Mouse (Mus musculus): Measurements from ENCODE around the gene Ifngr1.
"Not testable (repeated sequence)": the region's sequence is repeated elsewhere in the genome, so short reads cannot be mapped to it uniquely, and the experiment has no call there.

Ifngr1 gene

DNA sequence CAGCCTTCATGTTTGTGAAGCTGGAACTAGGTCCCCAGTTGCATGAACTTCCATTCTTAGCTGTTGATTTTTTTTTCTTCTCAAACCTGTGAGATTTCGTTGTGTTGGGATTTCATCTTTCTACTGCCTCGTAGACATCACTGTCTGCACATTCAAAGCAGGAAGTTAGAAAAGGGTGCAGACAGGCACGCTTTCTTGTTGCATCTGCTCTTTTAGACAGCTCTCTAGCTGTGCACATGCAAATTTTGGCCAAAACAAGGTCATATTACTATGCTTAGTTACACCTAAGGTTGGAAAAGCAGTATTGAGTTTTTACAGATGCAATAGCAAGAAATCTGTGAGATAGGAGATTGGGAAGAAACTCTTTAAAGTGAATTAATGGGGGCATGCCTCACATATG lies 4.5 kb upstream of the Ifngr1 start:
- DNase-seq (ENCODE audit: low read depth), result no peak

DNA sequence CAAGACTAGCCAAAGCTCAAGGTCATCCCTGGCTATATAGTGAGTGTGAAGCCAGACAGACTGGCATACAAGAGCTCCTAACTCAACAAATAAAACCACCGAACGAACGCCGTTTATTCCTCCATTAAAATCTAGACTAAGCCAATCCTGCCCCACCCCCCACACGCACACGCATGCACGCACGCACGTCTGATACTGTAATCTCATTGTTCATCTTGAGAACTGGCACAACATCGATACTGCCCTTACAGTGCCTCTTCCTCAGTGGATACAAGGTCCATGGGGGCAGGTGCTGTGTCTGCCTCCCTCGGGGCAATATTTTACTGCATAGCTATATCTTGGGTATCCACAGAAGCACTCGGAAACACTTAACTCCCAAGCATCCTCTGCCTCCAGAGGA lies 2.1 kb upstream of the Ifngr1 start:
- no peak for DNase-seq (ENCODE audit: low read depth)

DNA sequence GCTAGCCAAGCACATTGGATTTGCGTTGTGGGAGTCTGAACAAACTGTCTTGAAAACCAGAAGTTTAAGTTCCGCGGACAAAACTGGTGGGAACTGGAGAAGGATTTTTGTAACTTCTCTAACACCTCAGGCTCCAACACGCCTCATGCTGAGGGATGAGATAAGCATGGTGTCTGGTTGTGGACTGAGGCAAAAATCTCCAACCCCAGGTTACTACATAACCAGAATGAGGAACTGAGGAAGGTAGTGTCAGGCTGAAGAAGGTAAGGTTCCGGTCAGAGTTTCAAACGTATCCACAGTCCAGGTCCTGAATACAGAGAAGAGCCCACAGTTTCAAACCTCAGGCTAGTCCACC lies 486 bp upstream of the Ifngr1 start:
- no peak for DNase-seq (ENCODE audit: low read depth)

DNA sequence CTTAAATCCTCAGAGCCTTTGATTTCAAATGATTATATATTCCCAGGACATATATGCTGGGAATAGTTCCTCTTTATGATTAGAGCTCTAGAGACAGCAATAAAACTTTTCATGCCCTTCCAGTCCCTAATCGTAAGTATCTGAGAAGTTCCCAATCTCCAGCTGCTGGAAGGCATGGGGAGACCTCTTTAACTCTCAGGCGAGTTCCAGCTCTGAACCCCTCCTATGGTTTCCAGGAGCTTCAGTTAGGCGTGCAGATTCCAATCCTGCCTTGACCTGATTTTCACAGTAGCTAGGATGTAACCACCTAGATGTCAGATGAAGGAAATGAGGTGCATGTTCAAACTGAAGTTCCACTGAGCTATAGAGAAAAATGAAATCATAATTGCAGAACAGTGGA lies 807 bp downstream of the Ifngr1 start:
- no peak for DNase-seq (ENCODE audit: low read depth)

DNA sequence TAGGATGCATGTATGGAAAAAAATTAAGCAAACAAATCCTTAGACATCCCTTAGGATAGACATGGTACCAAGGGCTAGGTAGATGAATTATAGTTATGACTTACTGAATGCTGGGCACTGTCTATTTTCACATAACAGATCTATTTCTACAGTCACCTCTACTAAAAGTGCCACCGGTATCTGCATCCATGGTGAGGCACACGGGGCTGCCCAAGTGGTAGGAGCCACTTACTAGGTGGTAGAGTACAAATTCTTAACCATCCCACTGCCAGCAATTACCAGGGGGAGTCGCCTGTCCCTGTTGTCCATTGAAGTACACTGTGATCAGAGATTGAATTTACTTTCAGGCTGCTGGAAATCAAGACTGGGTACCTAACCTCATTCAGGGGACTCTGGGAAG lies 1.5 kb downstream of the Ifngr1 start:
- DNase-seq (ENCODE audit: low read depth), result no peak

DNA sequence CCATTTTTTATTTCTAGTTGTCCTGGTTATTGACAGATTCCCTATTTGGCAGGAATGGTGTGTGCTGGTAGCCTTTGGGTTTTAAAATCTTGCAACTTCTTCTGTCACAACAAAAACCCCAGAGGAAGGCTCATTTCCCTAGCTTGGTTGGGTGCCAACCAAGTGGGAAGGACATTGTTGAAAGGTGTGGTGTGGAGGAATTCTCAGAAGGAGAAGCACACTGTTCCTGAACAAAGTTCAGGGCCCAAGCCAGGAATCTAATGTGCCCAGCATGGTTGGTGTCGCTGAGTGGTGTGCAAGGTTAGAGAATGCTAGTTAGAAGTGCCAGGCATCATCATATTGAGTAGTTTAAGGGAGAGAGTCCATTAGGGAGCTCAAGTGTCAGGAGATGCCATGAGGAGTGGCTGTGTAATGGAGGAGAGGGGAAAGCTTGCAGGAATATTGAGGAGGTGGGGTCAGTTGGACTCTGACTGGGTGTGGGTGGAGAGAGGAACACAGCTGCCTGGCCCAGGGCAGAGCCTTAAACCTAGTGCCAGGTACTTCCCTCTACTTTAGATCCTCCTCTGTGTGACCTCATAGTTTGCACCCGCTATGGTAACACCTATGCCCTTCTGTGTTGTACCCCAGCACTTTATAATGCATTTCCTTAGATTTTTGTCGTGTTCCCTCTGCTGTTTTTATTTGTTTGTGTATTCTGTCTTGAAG lies 2.6 kb downstream of the Ifngr1 start:
- DNase-seq (ENCODE audit: low read depth), result no peak

DNA sequence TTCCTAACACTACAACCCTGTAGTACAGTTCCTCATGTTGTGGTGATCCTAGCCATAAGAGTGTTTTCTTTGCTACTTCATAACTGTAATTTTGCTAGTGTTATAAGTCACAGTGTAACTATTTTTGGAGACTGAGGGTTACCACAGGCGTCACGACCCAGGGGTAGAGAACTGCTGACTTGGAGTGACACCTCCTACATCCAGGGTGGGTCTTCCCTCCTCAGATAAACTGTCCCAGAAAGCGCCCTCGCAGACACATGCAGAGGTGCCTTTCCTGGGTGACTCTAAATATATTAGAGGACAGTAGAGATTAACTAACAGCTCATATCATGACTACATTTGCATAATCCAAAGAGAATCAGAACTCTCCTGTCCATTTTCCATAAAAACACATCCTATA lies 5.1 kb downstream of the Ifngr1 start:
- DNase-seq (ENCODE audit: low read depth), result no peak

DNA sequence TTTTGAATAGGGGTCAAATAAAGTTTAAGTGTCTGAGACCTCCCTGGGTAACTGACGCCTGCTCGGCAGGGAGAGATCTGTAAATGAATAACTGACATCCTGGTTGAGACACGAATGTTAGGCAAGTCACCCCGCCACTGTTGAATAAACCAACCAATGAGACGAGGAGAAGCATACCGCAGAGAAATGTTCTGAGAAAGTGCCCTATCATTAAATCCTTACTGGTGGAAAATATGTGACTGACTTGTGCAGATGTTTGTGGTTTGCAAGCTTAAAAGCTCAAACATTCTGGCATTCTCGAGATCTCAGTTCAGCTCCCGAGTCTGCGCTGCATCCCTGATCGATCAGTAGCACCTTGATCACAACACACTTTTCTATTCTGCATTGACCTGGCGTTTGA lies 6.3 kb downstream of the Ifngr1 start:
- no peak for DNase-seq (ENCODE audit: low read depth)

DNA sequence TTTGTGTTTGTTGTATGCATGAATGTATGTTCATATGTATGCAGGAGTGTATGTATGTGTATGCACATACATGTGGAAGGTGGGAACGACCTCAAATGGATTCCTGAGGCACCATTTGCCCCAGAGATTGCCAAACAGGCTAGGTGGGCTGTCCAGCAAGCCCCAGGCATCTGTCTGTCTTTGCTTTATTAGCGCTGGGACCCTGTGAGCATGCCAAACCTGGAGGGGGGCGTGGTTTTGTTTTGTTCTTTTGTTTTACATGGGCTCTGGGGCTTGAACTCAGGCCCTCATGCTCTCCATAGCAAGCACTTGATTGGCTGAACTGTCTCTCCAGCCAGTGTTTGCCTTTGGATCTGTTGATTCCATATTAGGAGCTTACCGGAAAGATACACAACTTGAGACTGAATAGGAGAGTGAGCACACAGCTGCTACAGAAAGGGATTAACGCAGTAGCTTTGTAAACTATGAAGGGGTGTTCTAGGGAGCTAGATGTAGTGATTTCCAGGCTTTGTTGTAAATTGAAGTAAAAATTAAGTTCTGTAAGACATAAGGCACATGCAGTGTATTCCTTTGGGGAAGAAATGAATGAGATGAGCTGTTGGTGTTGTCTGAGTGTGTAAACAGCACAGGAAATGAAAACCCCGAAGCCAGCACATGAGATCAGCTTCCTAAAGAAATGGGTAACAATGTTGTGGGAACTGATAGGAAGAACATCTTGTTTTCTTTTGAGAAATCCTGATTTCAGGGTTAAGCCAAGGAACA lies 7.8 kb downstream of the Ifngr1 start:
- DNase-seq (ENCODE audit: low read depth), result no peak

DNA sequence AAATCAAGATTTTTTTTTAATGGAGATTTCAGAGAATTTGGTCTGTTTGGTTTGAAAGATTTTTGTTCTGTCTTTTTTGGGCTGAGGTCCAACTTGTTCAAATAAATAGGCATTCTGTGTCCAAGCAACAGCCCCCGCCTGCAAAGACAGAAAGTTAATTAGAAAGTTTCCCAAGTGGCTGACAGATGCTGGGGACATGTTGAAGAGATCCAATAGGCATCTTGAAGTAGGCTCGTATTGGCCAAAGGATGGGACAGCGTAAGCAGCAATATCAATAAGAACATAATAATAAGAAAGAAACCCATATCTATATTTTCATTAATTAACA lies 8.3 kb downstream of the Ifngr1 start:
- DNase-seq (ENCODE audit: low read depth), result no peak

DNA sequence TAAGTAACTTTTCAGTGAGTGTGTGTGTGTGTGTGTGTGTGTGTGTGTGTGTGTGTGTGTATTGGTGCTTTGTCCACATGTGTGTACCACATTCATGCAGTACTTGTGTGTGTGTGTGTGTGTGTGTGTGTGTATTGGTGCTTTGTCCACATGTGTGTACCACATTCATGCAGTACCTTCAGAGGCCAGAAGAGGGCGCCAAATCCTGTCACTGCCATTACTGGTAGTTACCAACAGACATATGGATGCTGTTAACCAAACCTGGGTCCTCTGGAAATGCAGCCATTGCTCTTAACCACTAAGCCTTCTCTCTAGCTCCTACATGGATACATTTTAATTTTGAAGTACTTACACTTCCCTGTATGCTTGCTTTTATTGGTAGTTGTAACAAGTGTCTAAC lies 9.8 kb downstream of the Ifngr1 start:
- not testable (repeated sequence) for DNase-seq (ENCODE audit: low read depth)

DNA sequence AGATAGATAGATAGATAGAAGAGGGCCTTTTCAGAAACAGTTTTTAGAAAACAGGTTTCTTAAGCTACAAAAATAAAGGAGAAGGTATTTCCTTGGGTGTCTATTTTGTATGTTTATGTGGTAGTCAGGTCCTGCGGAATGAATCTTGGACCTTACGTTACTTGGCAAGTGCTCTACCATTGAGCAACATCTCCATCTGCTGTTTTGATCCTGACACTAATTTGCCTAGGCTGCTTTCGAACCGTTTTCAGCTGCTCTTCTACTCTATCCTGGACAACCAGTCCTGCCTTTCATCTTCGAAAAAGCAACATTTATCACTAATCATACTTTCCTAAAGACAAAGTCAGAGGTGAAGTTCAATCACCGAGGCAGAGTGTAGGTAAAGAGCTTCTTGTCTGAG lies 11.5 kb downstream of the Ifngr1 start:
- no peak for DNase-seq (ENCODE audit: low read depth)

DNA sequence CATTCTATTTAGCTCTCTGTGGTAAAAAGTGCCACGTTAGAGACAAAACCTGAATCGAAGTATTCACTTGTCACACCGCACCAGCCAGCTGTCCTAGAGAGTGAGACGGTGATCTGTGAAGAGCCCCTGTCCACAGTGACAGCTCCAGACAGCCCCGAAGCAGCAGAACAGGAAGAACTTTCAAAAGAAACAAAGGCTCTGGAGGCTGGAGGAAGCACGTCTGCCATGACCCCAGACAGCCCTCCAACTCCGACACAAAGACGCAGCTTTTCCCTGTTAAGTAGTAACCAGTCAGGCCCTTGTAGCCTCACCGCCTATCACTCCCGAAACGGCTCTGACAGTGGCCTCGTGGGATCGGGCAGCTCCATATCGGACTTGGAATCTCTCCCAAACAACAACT lies 17.4 kb downstream of the Ifngr1 start:
- DNase-seq (ENCODE audit: low read depth), result no peak

DNA sequence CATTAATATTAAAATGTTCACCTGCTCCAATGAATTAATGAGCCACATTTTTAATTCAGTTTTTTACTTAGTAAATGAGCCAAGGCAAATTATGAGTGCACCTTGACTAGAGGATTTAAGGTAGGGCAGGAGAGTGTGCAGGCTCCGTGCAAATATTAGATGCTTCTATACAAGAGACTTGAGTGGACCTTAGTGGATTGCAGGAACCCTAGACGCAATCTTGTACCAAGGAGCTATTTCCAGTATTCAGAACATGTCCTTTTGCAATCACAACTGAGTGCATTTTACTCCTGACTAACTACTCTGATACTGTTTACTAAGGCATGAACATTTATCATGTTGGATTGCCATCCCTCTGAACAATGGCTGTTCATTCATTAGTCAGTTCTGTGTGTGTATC lies 19.9 kb downstream of the Ifngr1 start:
- no peak for DNase-seq (ENCODE audit: low read depth)

DNA sequence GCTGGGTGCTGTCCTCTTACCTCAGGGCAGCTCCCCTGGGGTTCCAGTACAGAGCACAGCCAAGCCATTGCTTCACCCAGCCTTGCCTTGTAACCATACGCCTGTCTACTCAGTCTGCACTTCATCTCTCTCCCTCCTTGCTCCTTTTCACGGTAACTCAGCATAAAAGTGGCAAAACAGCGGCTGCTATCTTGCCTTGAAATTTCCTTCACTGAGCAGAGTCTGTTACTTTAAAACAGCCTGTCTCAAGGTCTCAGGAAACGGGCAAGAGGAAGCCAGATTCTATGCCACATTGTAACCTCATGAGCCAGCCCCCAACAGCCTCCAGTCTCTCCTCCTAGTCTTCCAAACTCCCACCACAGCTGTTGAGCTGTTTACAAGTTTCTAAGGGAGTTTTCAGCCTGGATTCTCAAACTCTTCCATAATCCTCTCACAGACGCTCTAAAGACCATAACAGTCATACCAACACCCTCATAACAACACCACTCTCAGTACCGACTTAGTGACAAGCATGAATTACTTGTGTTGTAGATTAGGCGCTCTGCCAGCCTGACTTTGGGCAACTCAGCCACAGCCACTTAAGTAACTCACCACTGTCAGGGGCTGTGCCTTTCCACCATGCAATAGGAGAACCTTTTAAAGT lies 21.5 kb downstream of the Ifngr1 start:
- peak; percentile 31 for DNase-seq (ENCODE audit: low read depth)

DNA sequence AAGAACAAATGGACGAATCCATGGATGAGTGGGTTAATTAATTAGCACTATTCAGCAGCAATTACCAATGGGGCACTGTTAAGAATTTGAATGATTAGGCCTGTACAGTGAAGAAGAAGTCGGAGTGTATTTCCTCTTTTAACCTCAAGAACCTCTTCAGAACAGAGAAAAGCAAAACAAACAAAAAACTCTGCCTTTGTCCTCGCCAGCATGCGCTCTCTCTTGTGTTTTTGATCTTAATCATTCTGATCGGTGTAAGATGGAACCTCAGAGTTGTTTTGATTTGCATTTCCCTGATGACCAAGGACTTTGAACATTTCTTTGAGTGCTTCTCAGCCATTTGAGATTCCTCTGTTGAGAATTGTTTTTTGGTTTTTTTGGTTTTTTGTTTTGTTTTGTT lies 28.0 kb downstream of the Ifngr1 start:
- DNase-seq (ENCODE audit: low read depth), result no peak

DNA sequence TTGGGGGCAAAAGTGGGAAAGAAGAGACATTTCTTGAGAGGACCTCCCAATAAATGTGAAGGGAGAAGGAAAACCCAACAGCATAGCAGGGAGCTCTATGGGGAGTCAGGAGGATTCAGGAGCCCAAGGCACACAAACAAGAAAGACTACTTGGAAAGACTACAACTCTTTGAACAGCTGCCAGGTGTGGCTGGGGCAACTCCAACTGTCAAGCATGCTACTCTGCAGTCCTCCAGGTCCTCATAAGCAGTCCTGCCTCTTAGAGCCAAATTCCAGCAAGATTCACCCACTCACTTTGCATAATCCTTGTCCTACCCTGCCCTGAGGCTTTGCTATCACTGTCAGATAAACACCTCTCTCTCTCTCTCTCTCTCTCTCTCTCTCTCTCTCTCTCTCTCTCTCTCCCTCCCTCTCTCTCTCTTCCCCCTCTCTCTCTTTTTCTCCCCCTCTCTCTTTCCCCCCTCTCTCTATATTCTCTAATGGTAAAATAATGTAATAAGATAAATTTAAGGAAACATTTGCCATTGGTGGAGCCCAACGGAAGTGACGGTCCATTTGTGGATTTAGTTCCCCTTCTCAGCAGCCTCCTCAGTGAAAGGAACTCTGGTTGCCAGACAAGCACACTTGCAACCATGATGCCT lies 29.8 kb downstream of the Ifngr1 start, which contains the start of gene Il22ra2:
TSS of gene Il22ra2 (plus strand) at position 591 of the 641 bp plus-strand sequence.
- DNase-seq (ENCODE audit: low read depth), result no peak

DNA sequence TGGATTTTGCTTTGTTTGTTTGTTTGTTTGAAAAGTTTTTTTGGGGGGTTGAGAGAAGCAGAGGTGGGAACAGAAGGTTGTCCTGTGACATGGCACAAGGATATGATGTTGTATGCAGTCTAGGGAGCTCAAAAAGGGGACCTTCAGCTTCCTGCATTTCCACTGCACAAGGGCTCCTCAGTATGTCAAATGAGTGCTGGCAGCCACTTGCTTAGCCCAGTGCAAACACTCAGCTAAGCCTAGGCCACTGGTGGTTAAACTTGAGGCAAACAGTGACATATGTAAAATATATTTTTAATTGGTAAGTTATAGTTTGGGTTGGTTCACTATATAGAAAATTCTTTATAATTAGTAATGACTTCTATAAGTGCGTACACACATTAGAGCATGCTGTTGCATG lies 32.9 kb downstream of the Ifngr1 start:
- DNase-seq (ENCODE audit: low read depth), result no peak

DNA sequence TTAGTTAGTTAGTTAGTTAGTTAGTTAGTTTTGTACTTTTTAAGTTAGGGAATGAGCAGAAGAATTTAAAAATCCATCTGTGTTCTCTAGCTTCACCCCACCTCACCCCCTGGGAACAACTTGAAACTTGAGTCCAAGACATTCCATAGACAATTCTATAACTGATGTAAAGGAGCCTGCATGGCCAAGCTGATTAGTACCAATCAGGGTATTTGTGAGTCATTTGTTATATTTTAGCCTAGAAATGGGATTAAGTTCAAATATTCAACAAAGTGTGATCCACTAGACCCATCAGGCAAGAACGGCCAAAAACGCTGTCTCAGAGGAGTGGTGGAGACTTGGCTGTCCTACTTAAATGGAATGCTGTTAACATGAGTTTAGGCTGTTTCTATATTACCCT lies 35.6 kb downstream of the Ifngr1 start:
- DNase-seq (ENCODE audit: low read depth), result no peak

DNA sequence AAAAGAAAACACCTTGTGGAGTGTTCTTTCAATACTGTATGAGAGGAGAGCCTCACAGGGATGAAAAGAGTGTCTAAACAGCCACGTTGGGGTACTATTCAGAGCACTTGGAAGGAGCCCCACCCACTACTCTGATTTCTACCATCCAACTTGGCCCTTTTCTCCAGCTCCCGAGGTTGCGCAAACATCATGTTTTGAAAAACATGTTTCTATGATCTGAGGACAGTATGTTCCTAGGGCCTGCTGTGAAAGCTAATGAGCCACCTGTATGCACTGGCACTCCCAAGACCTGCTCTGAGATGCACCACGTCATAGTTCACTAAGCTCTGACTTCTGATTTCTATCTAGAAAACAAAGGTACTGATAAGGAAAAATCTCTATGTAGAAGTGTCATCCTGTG lies 36.0 kb downstream of the Ifngr1 start:
- DNase-seq (ENCODE audit: low read depth), result no peak

DNA sequence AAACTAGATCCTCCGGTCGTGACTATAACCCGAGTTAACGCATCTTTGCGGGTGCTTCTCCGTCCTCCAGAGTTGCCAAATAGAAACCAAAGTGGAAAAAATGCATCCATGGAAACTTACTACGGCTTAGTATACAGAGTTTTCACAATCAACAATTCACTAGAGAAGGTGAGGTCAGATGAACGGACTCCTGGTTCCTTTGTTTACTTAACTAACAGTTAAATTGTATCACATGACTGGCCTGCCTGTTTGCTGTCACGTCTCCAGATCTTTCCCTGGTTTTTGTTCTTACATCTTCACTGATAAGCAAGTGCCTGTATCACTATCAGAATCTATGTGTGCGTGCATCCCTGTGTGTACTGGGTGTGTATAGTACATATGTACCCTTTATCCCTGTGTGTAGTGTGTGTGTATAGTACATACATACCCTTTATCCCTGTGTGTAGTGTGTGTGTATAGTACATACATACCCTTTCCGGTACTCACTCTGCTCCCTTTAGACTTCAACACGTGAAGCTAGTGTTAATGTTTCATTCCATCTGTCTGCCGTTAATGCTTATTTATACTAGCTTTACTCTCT lies 40.0 kb downstream of the Ifngr1 start:
- DNase-seq (ENCODE audit: low read depth), result no peak

DNA sequence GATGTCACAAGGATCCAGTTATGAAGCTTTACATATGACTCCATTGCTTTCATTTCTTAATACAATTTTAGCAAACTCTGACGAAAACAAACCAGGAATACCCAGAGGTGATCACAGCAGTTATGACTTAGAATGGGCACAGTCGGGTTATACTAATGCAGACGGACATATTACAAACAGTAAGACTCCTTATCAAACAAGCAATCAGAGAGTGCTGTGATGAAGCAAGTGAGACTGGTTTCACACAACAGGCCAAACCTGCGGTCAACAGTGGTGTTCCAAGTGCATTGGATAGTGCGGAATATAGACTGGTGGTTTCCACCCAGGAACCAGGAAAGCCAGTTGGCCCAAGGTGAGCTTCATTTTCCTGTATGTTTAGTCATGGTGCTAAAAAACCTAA lies 47.1 kb downstream of the Ifngr1 start:
- no peak for DNase-seq (ENCODE audit: low read depth)

DNA sequence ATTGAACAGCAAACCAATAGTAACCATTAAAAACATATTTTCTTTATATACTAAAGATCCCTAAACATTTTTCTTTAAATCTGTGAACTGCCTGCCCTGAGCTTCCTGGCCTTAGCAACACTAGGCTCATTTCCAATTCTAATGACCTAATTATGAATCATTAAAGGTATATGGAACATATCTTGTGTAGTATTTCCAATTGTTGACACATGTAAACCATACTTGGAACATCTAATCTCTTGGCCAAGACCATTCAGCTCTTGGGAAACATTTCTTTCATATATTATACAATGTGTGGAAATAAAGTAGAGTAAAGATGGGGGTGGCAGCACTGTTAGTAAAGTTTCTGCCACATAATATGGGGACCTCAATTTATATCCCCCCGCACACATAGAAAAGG lies 47.9 kb downstream of the Ifngr1 start:
- no peak for DNase-seq (ENCODE audit: low read depth)
